Comparison of ENCODE assay signal across 8 mouse cellular contexts in genomic region chr15:97089526-97089925, GRCm38 (mm10). TPM values are rescaled to one million over a fixed set of nuclear protein-coding genes. Genes with fewer than 3 reads are reported as not detected.
DNase-seq lines count a peak whose midpoint lies in the region; ATAC-seq and TF ChIP-seq lines count a peak whose summit lies in the region.

No protein-coding gene starts in this region.

- no peaks in the 10 kb centered on the region for H3K36me3 ChIP-seq in kidney, adult 2 months (ENCODE audit: control insufficient read depth, insufficient read depth, low read length)
- H3K36me3 ChIP-seq in liver, embryonic 15.5 days (replicated peaks): no peaks in the 10 kb centered on the region

- no peak for TF ChIP-seq POLR2A in kidney, adult 2 months (IDR thresholded peaks at IDR 0.05; ENCODE audit: low read depth, low read length)

- H3K4me1 ChIP-seq in kidney, adult 2 months (ENCODE audit: control insufficient read depth, insufficient read depth, low read length): no peaks in the 10 kb centered on the region
- H3K4me1 ChIP-seq in liver, embryonic 15.5 days (replicated peaks): peaks cover 3% of the 10 kb centered on the region; the same call in 1 of the 2 replicates

- no peaks in the 10 kb centered on the region for H3K9me3 ChIP-seq in liver, embryonic 15.5 days (replicated peaks)

- no peak for TF ChIP-seq CTCF in kidney, adult 2 months (conservative IDR thresholded peaks at IDR 0.05; ENCODE audit: insufficient read depth, insufficient read length, low read depth, low read length)

- H3K9ac ChIP-seq in liver, embryonic 15.5 days: no peak overlapping the region

- peak; percentile 6 for DNase-seq in kidney, adult 2 months
- DNase-seq in kidney, postnatal 10 days: no peak
- DNase-seq in gastrocnemius, postnatal 14 days: peak; percentile 64
- peak; percentile 32 for DNase-seq in retina, postnatal 1 day
- no peak for DNase-seq in urinary bladder, adult 18-20 months (ENCODE audit: low spot score in 2 of 2)
- DNase-seq in cerebellum, adult 11-12 months: no peak
- DNase-seq in right cerebral cortex, adult 2 months (ENCODE audit: low spot score in 2 of 2): no peak

- peak; percentile 34; the same call in 1 of the 2 replicates for ATAC-seq in liver, embryonic 15.5 days (ENCODE audit: insufficient read depth)

- H3K4me3 ChIP-seq in kidney, adult 2 months (ENCODE audit: insufficient read depth, low read depth, low read length): no peak overlapping the region
- no peak overlapping the region for H3K4me3 ChIP-seq in liver, embryonic 15.5 days (replicated peaks)

- intact Hi-C loops in gastrocnemius, postnatal 14 days (cut with DNase I; ENCODE audit: low total_unique reads): no loop called here

- 18% methylated on average over 6 of the region's 6 CpGs for WGBS in kidney, adult 2 months
- 31% methylated on average over 6 of the region's 6 CpGs for WGBS in liver, embryonic 15.5 days (ENCODE audit: insufficient replicate concordance)

- H3K4me2 ChIP-seq in liver, embryonic 15.5 days: no peak overlapping the region

- H3K27ac ChIP-seq in kidney, adult 2 months (ENCODE audit: insufficient read depth, low read depth, low read length): no peak overlapping the region
- no peak overlapping the region for H3K27ac ChIP-seq in liver, embryonic 15.5 days (replicated peaks)

- no peaks in the 10 kb centered on the region for H3K27me3 ChIP-seq in kidney, adult 2 months (replicated peaks; ENCODE audit: control insufficient read depth, insufficient read depth, low read length)
- H3K27me3 ChIP-seq in liver, embryonic 15.5 days: no peaks in the 10 kb centered on the region

RNA-seq across cellular contexts. Expression of gene Slc38a4, which starts 33.8 kb away (rescaled TPM):
- polyA plus RNA-seq in kidney, adult 2 months (2012; rRNA removed): 2.6 and 2.7 TPM in 2 replicates
- total RNA-seq in gastrocnemius, postnatal 14 days (2021): 100 to 1,000 TPM; 171 to 183 TPM
- polyA plus RNA-seq in liver, embryonic 15.5 days (2015; fragmentation: Nextera tagmentation; extraction: Ambion mirVana): 61.9 and 67.9 TPM in 2 replicates

Comparison
In these comparisons a context has a peak if more than half of its experiments do, and no peak if none do; other contexts are left out.
1. DNase-seq: peak in kidney, adult 2 months (single experiment), gastrocnemius, postnatal 14 days (single experiment) and retina, postnatal 1 day (single experiment); none in kidney, postnatal 10 days (single experiment), urinary bladder, adult 18-20 months (0 of 2), cerebellum, adult 11-12 months (single experiment) and right cerebral cortex, adult 2 months (0 of 2).
2. RNA of gene Slc38a4, which starts 33.8 kb away (polyA plus RNA-seq): 61.9 to 67.9 TPM in liver, embryonic 15.5 days; 2.6 to 2.7 TPM in kidney, adult 2 months; every median in the first group is over 10 times any median in the second.